Mouse (Mus musculus) limb, embryonic 12.5 days (tissue): Measurements from ENCODE around the gene Orm1. TPM values are rescaled to one million over a fixed set of nuclear protein-coding genes. Genes with fewer than 3 reads are reported as not detected.
A peak's percentile ranks its signal among the peaks of the same experiment; 100 is the strongest.

ENCODE experiments used
- ATAC-seq: fragments of 200-750 bp; cut with Nextera tagmentation; 2 replicates; pipeline ENCODE4 v1.8.0; 2017; ENCODE audit warnings: low read depth, moderate TSS enrichment; ENCODE audit not compliant: insufficient number of reproducible peaks, insufficient read depth, low FRiP score, low TSS enrichment
- H3K27ac ChIP-seq: fragments of 300-500 bp; sonication (generic); 2 replicates; pipeline ENCODE4 v1.5.1; 2016; ENCODE audit warnings: mild to moderate bottlenecking, moderate library complexity
- H3K27me3 ChIP-seq: fragments of 300-500 bp; sonication (generic); 2 replicates; pipeline ENCODE4 v1.6.1; 2016; ENCODE audit warnings: mild to moderate bottlenecking, moderate library complexity
- H3K36me3 ChIP-seq: fragments of 300-500 bp; sonication (generic); 2 replicates; pipeline ENCODE4 v1.6.1; 2016; ENCODE audit warnings: mild to moderate bottlenecking, moderate library complexity
- H3K4me1 ChIP-seq: fragments of 300-500 bp; sonication (generic); replicated peaks from 2 replicates; pipeline ENCODE4 v1.6.1; 2016
- H3K4me2 ChIP-seq: fragments of 300-500 bp; sonication (generic); 2 replicates; pipeline ENCODE4 v1.6.1; 2016; ENCODE audit warnings: mild to moderate bottlenecking, moderate library complexity
- H3K4me3 ChIP-seq: fragments of 300-500 bp; sonication (generic); replicated peaks from 2 replicates; pipeline ENCODE4 v1.5.1; 2016; ENCODE audit warnings: mild to moderate bottlenecking
- H3K9ac ChIP-seq: fragments of 300-500 bp; sonication (generic); replicated peaks from 2 replicates; pipeline ENCODE4 v1.6.1; 2016; ENCODE audit warnings: mild to moderate bottlenecking, moderate library complexity
- H3K9me3 ChIP-seq: fragments of 300-500 bp; sonication (generic); 2 replicates; pipeline ENCODE4 v1.6.1; 2016; ENCODE audit warnings: mild to moderate bottlenecking, moderate library complexity
- WGBS: fragments of 180-500 bp; shearing (Covaris S2); methylation state at CpG from one replicate; pipeline ENCODE4 v1.1.7; 2016; 5-methylcytosine and 5-hydroxymethylcytosine counted together
- polyA plus RNA-seq: library from polyadenylated mRNA; unstranded; fragments of >200 nt; fragmentation: Nextera tagmentation; extraction: Ambion mirVana; gene quantifications from 2 replicates; pipeline ENCODE4 v1.2.1, GENCODE M21; 2016

Gene Orm1
- polyA plus RNA-seq, 1 experiment from 2014 or later = not detected

DNA sequence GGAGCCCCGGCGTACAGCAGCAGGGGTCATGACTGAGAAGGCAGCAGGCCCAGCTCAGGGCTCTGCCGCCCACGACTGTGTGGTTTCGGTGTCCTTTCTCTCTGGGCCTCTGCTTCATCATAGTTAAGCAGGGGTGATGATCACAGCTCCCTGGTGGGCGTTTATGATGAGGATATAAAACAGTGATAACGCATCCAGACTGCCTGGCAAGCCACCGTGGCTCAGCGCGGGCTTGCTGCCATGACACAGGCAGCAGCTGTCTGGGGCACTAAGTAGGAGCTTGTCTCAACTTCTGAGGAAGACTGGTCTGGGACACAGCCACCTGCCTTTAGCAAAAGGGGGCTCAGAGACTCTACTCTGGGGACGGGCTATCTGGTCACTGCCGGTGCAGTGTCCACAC, 39.1 kb downstream of the Orm1 start:
- H3K36me3 ChIP-seq = peaks cover 85% of the 10 kb centered on the region
- no peak for ATAC-seq
- no peaks in the 10 kb centered on the region for H3K4me1 ChIP-seq
- no peak overlapping the region for H3K27ac ChIP-seq
- no peak overlapping the region for H3K9ac ChIP-seq
- no peaks in the 10 kb centered on the region for H3K27me3 ChIP-seq
- H3K4me3 ChIP-seq = no peak overlapping the region
- H3K9me3 ChIP-seq = no peaks in the 10 kb centered on the region
- no peak overlapping the region for H3K4me2 ChIP-seq
- WGBS = 74% methylated on average over 12 of the region's 12 CpGs

DNA sequence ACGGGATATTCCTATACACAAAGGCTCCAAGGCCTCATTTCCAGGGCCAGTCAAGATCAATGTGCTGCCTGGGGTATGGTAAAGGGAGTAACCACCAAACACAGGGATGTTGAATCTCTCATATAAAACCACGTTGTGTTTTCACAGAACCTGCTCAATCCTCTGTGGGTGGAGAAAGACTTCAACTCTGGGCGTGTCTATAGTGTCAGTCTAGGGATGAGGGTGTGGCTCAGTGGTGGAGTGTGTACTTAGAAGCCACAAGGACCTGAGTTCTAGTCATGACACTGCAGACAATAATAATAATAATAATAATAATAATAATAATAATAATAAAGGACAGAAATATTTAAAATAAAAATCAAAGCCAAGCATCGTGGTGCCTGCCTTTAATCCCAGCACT, 39.9 kb downstream of the Orm1 start:
- no peaks in the 10 kb centered on the region for H3K27me3 ChIP-seq
- no peak overlapping the region for H3K9ac ChIP-seq
- peaks cover 77% of the 10 kb centered on the region for H3K36me3 ChIP-seq
- no peak overlapping the region for H3K27ac ChIP-seq
- H3K4me1 ChIP-seq = peaks cover 4% of the 10 kb centered on the region
- no peak overlapping the region for H3K4me2 ChIP-seq
- ATAC-seq = no peak
- no peaks in the 10 kb centered on the region for H3K9me3 ChIP-seq
- 89% methylated on average over 4 of the region's 4 CpGs for WGBS
- no peak overlapping the region for H3K4me3 ChIP-seq

DNA sequence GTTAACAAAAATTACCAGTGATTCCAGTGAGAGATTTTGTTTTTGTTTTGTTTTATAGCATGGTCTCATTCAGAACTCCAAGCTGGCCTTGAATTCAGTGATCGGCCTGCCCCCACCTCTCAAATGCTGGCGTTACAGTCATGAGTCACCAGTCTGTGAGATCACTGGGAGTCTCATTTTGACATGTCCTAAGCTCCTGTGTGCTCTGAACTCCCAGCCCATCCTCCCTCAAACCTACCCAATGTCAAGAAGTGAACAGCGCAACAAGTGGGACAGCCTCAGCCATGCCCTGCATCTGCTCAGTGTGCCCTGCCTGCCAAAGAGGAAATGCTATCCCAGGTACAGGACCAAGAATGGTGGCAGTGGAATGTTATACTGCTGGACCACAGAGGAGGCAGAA, 40.9 kb downstream of the Orm1 start:
- no peak overlapping the region for H3K27ac ChIP-seq
- H3K9ac ChIP-seq = no peak overlapping the region
- no peak for ATAC-seq
- H3K27me3 ChIP-seq = no peaks in the 10 kb centered on the region
- H3K9me3 ChIP-seq = no peaks in the 10 kb centered on the region
- H3K36me3 ChIP-seq = peaks cover 73% of the 10 kb centered on the region
- H3K4me2 ChIP-seq = no peak overlapping the region
- H3K4me1 ChIP-seq = peaks cover 10% of the 10 kb centered on the region
- H3K4me3 ChIP-seq = no peak overlapping the region
- 95% methylated on average over 3 of the region's 3 CpGs for WGBS

DNA sequence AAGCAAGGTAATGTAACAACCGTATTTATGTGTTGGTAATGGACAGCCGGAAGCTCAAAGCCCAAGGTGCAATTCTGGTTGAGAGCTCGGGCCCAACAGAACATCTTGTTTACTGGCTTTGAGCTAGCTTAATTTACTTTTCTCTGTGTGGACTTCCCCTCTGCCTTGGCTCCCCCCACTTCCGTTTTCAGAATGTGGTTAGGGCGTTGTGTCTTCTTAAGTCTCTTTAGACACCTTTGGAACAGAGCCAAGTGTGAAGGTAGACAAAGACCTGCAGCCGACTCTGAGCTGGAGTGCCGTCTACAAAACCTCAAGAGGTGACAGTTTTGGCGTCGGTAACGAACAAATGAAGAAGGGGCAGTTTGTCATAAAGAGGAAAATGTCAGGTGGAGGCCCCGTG, 41.4 kb downstream of the Orm1 start:
- Histone ChIP-seq H3K4me3 (no peak overlapping the region), H3K9me3 (no peaks in the 10 kb centered on the region), H3K36me3 (peaks cover 73% of the 10 kb centered on the region)

DNA sequence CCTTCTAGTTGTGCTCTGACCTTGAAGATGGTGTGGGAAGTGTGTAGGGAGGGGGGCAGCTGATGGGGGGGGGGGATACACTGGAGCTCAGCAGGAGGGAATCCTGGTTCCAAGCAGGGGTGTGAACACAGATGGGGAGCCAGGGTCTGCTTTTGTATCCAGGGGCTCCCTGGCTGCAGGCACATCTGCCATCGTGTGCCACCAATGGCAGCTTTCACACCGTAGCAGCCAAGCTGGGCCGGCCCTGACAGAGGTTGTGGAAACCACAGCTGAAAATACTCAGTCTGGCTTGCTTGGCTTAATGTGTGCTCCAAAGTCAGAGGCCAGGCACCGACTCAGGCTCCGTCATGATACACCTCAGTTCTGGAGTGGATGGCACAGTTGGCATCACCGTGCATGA, 43.7 kb downstream of the Orm1 start:
- WGBS = 80% methylated on average over 6 of the region's 6 CpGs
- H3K27ac ChIP-seq = no peak overlapping the region
- peaks cover 73% of the 10 kb centered on the region for H3K36me3 ChIP-seq

More for the DNA sequence above, 41.4 kb downstream of the Orm1 start:
- ATAC-seq = no peak
- H3K27me3 ChIP-seq = no peaks in the 10 kb centered on the region
- 89% methylated on average over 11 of the region's 11 CpGs for WGBS
- H3K9ac ChIP-seq = no peak overlapping the region
- H3K4me1 ChIP-seq = peaks cover 10% of the 10 kb centered on the region
- no peak overlapping the region for H3K4me2 ChIP-seq
- H3K27ac ChIP-seq = no peak overlapping the region

DNA sequence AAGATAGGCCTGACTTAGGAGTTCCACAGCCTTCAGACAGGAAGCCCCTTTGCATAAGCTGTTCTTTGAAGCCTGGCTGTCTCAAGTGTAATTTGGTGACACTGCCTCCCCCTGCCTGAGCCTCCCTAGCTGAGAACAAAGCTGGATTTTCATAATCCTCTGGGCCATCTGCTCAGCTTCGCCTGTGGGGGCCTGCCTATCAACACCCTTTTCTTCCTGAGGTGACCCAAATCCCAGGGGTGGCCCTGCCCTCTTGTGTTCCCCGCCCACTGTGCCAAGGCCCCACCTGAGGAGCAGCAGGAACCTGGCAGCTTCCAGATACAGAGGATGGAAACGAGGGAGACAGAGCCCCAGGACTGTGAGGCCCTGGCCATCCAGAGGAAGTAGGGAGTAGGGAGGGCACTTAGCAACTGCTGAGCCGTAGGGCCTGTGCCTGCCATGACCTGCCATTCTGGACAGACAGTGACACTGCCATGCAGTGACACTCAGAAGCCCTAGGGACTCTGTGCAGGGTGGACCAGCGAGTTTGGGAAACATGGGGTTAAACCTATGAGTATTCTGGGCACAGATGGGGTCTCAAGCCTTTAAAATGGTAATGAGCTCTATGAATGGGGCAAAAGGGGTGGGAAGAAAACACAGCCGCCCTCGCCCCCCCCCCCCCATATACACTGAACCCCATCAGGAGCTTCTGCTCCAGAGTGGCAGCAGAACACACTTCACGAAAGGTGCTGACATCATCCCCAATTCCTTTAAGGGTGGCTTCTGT, 44.9 kb downstream of the Orm1 start:
- H3K4me3 ChIP-seq = no peak overlapping the region
- peaks cover 72% of the 10 kb centered on the region for H3K36me3 ChIP-seq
- H3K9me3 ChIP-seq = no peaks in the 10 kb centered on the region
- H3K27ac ChIP-seq = no peak overlapping the region
- H3K9ac ChIP-seq = no peak overlapping the region; the same call in 1 of the 2 replicates
- peaks cover 10% of the 10 kb centered on the region for H3K4me1 ChIP-seq
- no peak for ATAC-seq
- H3K27me3 ChIP-seq = no peaks in the 10 kb centered on the region
- 35% methylated on average over 8 of the region's 8 CpGs for WGBS
- H3K4me2 ChIP-seq = no peak overlapping the region

More for the DNA sequence above, 43.7 kb downstream of the Orm1 start:
- no peak for ATAC-seq
- Histone ChIP-seq H3K9me3 (no peaks in the 10 kb centered on the region), H3K4me1 (peaks cover 10% of the 10 kb centered on the region), H3K9ac (no peak overlapping the region), H3K27me3 (no peaks in the 10 kb centered on the region), H3K4me2 (no peak overlapping the region), H3K4me3 (no peak overlapping the region)

DNA sequence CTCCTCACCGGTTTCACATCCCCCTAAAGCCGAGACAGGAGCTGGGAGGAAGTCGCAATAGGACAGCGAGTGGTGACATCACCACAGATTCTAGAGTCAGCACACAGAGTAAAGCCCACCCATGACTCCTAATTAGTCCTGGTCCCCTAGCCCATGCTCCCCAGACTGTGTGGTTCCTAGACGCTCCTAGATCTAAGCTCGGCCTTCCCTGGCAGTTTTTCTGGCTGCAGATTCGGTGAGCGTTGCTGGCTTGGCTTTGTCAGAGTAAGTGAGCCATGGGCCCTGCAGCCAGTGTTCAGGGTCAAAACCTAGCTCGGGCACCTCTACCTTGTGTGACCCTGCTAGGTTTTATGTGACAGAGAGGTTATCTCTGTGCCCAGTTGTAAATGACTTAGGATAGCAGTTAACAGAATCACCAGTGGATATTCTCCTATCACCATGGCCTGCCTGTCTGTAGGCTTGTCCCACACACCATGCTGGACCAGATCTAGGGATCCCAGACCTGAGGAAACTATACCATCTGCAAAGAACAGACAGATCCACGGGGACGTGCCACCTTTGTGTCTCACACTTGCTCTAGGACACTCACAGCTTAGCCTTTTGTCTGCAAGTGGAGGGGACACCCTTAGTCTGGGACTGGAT, 45.6 kb downstream of the Orm1 start:
- no peak overlapping the region for H3K4me2 ChIP-seq
- peaks cover 78% of the 10 kb centered on the region for H3K36me3 ChIP-seq
- no peaks in the 10 kb centered on the region for H3K9me3 ChIP-seq
- ATAC-seq = no peak
- H3K9ac ChIP-seq = no peak overlapping the region
- 65% methylated on average over 11 of the region's 11 CpGs for WGBS
- H3K4me3 ChIP-seq = no peak overlapping the region
- peaks cover 10% of the 10 kb centered on the region for H3K4me1 ChIP-seq
- no peak overlapping the region for H3K27ac ChIP-seq
- no peaks in the 10 kb centered on the region for H3K27me3 ChIP-seq

DNA sequence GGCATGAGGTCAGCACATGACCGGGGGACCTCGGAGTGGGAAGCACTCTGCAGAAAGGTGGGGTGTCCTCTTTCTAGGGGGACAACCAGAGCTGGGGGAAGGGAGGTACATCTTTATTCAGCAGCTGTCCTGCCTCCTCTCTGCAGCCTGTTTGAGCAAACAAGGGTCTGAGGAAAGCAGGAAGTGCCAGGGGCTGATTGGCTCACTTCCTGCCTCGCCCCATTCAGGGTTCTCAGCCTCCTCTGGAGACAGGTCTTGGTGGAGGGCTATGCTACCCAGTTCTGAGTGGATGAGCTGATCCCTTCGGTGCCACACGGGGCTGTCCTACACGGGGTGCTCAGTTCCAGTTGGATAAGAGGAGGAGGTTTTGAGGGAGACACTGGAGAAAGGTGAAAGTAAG, 47.0 kb downstream of the Orm1 start:
- Histone ChIP-seq H3K36me3 (peaks cover 78% of the 10 kb centered on the region), H3K27ac (0 out of 2 replicates have a peak overlapping the region, but pooled peaks have one; percentile 7), H3K9ac (no peak overlapping the region), H3K4me2 (no peak overlapping the region), H3K4me1 (peaks cover 10% of the 10 kb centered on the region), H3K4me3 (no peak overlapping the region), H3K9me3 (no peaks in the 10 kb centered on the region), H3K27me3 (no peaks in the 10 kb centered on the region)
- ATAC-seq = no peak
- 83% methylated on average over 6 of the region's 6 CpGs for WGBS

Other genes starting within 250 kb of the Orm1 start
- gene Ambp, start 189.8 kb upstream of the Orm1 start, polyA plus RNA-seq = 0.50 and 0.59 TPM in 2 replicates
- 0.14 TPM in 1 of 2 replicates, not detected in the other for gene Kif12, start 172.4 kb upstream of the Orm1 start, polyA plus RNA-seq
- gene Col27a1, start 130.6 kb upstream of the Orm1 start, polyA plus RNA-seq = 20.5 and 22.6 TPM in 2 replicates
- not detected in 2 replicates for gene Orm3, start 11.6 kb downstream of the Orm1 start, polyA plus RNA-seq
- not detected in 2 replicates for gene Orm2, start 17.9 kb downstream of the Orm1 start, polyA plus RNA-seq
- gene Akna, start 58.8 kb downstream of the Orm1 start, polyA plus RNA-seq = 10.0 and 11.3 TPM in 2 replicates
- gene Whrn, start 151.4 kb downstream of the Orm1 start, polyA plus RNA-seq = 14.7 and 14.8 TPM in 2 replicates
- gene Atp6v1g1, start 200.2 kb downstream of the Orm1 start, polyA plus RNA-seq = 293 and 317 TPM in 2 replicates
- gene Tmem268, start 214.2 kb downstream of the Orm1 start, polyA plus RNA-seq = 8.8 and 11.6 TPM in 2 replicates